Mouse (Mus musculus) midbrain, postnatal 0 days (tissue): ENCODE data around the gene Bzw1. TPM values are rescaled to one million over a fixed set of nuclear protein-coding genes. Genes with fewer than 3 reads are reported as not detected.
"Not testable (repeated sequence)": the region's sequence is repeated elsewhere in the genome, so short reads cannot be mapped to it uniquely, and the experiment has no call there.

ENCODE experiments used
- ATAC-seq: fragments of 200-750 bp; cut with Nextera tagmentation; 2 replicates; pipeline ENCODE4 v1.8.0; 2017; ENCODE audit warnings: moderate number of reproducible peaks, mild to moderate bottlenecking, moderate TSS enrichment, moderate library complexity; ENCODE audit not compliant: low FRiP score
- DNase-seq: peaks from one replicate; pipeline ENCODE4 v3.0.0-alpha.2; 2015; ENCODE audit warnings: low spot score
- H3K27ac ChIP-seq: fragments of 300-500 bp; sonication (generic); 2 replicates; pipeline ENCODE4 v1.5.1; 2014; ENCODE audit warnings: low read depth, mild to moderate bottlenecking, low read length, mixed read lengths
- H3K27me3 ChIP-seq: fragments of 300-500 bp; sonication (generic); 2 replicates; pipeline ENCODE4 v1.6.1; 2014; ENCODE audit warnings: low read length, control low read depth, mixed read lengths; ENCODE audit not compliant: insufficient read depth
- H3K36me3 ChIP-seq: fragments of 300-500 bp; sonication (generic); 2 replicates; pipeline ENCODE4 v1.6.1; 2014; ENCODE audit warnings: low read length, control low read depth, mixed read lengths; ENCODE audit not compliant: insufficient read depth
- H3K4me1 ChIP-seq: fragments of 300-500 bp; sonication (generic); 2 replicates; pipeline ENCODE4 v1.6.1; 2014; ENCODE audit warnings: mild to moderate bottlenecking, control low read depth, antibody characterized with exemption, low read length, mixed read lengths; ENCODE audit not compliant: insufficient read depth
- H3K4me2 ChIP-seq: fragments of 300-500 bp; sonication (generic); 2 replicates; pipeline ENCODE4 v1.6.1; 2014; ENCODE audit warnings: low read depth, mild to moderate bottlenecking, low read length, mixed read lengths; ENCODE audit not compliant: poor library complexity, severe bottlenecking
- H3K4me3 ChIP-seq: fragments of 300-500 bp; sonication (generic); 2 replicates; pipeline ENCODE4 v1.5.1; 2014; ENCODE audit warnings: low read depth, mild to moderate bottlenecking, low read length, moderate library complexity
- H3K9ac ChIP-seq: fragments of 300-500 bp; sonication (generic); replicated peaks from 2 replicates; pipeline ENCODE4 v1.6.1; 2014; ENCODE audit warnings: mild to moderate bottlenecking, low read length, moderate library complexity, mixed read lengths; ENCODE audit not compliant: poor library complexity, severe bottlenecking
- H3K9me3 ChIP-seq: fragments of 300-500 bp; sonication (generic); 2 replicates; pipeline ENCODE4 v1.6.1; 2016; ENCODE audit warnings: low read length, control low read depth
- CTCF ChIP-seq: IDR thresholded peaks from 2 replicates; pipeline ENCODE4 v1.5.1; 2016; ENCODE audit warnings: antibody characterized with exemption, mild to moderate bottlenecking
- WGBS: fragments of 180-500 bp; shearing (Covaris S2); extraction: QIAGEN DNeasy Blood & Tissue Kit; methylation state at CpG from one replicate; pipeline ENCODE4 v1.1.7; 2014; 5-methylcytosine and 5-hydroxymethylcytosine counted together
- polyA plus RNA-seq: library from polyadenylated mRNA; unstranded; fragments of >200 nt; fragmentation: Nextera tagmentation; extraction: Ambion mirVana; gene quantifications from 2 replicates; pipeline ENCODE4 v1.2.1, GENCODE M21; 2015
- total RNA-seq: library from RNA; depleted of rRNA; stranded (reverse); fragments of >200 nt; gene quantifications from 2 replicates; pipeline ENCODE4 v1.2.3, GENCODE M21; 2014

The Bzw1 gene
- total and polyA plus RNA-seq, 2 experiments from 2014 or later, result 251 to 364 TPM

DNA sequence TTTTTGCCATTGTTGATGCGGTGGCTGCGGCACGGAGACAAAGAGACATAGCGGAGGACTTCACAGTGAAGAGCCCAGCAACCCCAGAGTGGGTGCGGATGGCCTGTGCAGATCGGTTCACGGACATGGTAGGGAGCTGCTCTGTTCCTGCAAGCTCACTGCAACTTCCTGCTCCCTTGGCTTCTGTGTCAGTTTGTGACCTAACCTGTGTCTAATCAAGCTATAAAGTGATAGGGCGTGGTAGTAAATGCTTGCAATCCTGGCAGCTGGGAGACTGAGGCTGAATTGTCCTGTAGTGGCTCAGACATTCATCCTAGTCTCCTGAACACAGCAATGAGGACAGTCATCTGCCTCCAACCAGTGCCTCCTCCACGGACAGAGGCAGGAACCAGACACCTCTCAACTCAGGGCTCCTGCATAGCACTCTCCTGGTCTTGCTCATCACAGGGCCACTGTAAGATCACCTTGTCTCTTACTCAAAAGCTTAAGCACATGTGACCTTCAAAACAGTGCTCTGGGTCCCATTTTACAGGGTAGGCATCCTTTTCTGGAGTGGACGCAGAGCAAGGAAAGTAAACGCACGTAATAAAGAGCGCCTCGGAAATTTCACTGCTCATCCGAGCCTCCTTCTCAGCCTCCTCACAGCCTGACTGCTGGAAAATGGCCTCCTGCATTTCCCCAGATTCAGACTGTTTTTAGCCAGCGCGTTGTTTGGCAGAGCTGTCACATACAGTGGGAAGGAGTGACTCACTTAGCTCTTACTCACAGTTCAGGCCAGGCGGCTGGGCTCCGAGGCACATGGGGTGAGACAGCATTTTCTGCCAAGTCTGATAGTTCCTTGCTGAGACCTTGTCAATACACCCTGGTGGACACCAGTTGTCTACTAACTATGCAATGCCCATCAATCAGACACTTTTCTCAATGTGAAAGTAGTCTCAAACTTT, 33.5 kb upstream of the Bzw1 start:
- H3K9ac ChIP-seq, result no peak overlapping the region
- H3K9me3 ChIP-seq, result no peaks in the 10 kb centered on the region
- no peaks in the 10 kb centered on the region for H3K27me3 ChIP-seq
- H3K4me3 ChIP-seq, result no peak overlapping the region
- TF ChIP-seq CTCF, result no peak
- H3K4me1 ChIP-seq, result no peaks in the 10 kb centered on the region
- 87% methylated on average over 19 of the region's 19 CpGs for WGBS
- no peak overlapping the region for H3K4me2 ChIP-seq
- ATAC-seq, result no peak
- DNase-seq, result peak; percentile 14
- H3K36me3 ChIP-seq, result no peaks in the 10 kb centered on the region
- H3K27ac ChIP-seq, result no peak overlapping the region

DNA sequence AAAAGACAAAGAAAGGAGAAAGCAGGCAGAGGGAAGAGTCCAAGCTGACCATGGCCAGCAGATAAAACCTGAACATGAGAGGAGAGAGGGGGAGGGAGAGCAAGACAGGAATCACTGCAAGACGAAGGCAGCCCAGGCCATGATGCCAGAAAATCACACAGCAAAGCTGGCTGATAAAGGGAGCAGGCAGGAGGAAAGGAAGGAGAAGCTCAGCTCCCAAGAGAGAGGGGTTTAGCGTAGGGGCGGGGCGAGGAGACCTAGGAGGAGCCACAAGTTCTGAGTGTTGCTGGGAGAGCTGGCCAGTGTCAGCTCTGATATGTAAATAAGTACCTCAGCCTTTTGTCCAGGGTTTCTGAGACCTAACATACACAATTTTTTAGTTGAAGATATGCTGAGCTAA, 30.4 kb upstream of the Bzw1 start:
- Histone ChIP-seq H3K9ac (no peak overlapping the region), H3K4me1 (no peaks in the 10 kb centered on the region), H3K36me3 (no peaks in the 10 kb centered on the region), H3K27me3 (no peaks in the 10 kb centered on the region), H3K4me3 (no peak overlapping the region), H3K27ac (no peak overlapping the region), H3K9me3 (no peaks in the 10 kb centered on the region), H3K4me2 (no peak overlapping the region)
- 59% methylated on average over 4 of the region's 4 CpGs for WGBS
- DNase-seq, result no peak
- no peak for TF ChIP-seq CTCF
- ATAC-seq, result no peak

DNA sequence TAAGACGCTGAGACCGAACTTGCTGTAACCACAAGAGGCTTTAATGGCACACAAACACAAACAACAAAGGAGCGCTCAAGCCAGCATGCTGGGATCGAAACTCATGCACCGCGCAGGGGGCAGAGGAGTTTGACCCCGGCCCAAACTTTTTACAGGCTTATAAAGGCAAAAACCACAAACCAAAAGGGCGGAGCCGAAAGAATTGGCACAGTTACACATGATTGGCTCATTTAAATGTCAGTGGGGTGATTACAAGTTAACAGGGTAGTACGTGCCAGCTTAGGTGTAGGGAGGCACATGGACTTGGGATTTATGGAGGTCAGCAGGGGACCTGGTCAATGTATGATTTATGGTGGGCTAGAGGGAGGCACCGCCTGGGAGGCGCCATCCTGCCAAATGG, 28.1 kb upstream of the Bzw1 start:
- ATAC-seq (no peak), DNase-seq (no peak)
- no peaks in the 10 kb centered on the region for H3K9me3 ChIP-seq
- no peak for TF ChIP-seq CTCF
- 83% methylated on average over 12 of the region's 12 CpGs for WGBS
- H3K4me3 ChIP-seq, result no peak overlapping the region
- no peaks in the 10 kb centered on the region for H3K27me3 ChIP-seq
- H3K4me2 ChIP-seq, result no peak overlapping the region
- H3K4me1 ChIP-seq, result no peaks in the 10 kb centered on the region
- no peak overlapping the region for H3K9ac ChIP-seq
- H3K27ac ChIP-seq, result no peak overlapping the region
- no peaks in the 10 kb centered on the region for H3K36me3 ChIP-seq

DNA sequence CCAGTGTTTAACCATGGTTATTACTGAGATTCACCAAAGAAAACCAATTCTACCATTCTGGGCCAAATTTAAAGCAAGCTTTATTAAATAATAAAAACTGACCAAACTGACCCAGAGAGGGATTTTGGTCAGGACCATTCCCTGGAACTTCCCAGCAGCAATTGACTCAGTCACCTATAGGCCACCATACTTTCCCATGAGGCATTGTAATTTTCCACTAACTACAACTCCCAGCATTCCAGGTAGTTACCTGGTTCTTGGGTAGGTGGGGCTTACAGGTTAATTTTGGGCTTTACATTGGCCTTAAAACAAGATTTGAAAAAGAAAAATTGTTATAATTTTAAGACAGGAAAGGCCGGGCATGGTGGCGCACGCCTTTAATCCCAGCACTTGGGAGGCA, 26.9 kb upstream of the Bzw1 start:
- Histone ChIP-seq H3K4me2 (no peak overlapping the region), H3K4me1 (no peaks in the 10 kb centered on the region), H3K9me3 (no peaks in the 10 kb centered on the region), H3K36me3 (no peaks in the 10 kb centered on the region), H3K9ac (no peak overlapping the region), H3K4me3 (no peak overlapping the region), H3K27ac (no peak overlapping the region), H3K27me3 (no peaks in the 10 kb centered on the region)
- TF ChIP-seq CTCF, result no peak
- DNase-seq (no peak), ATAC-seq (no peak)
- 96% methylated on average over 3 of the region's 3 CpGs for WGBS

DNA sequence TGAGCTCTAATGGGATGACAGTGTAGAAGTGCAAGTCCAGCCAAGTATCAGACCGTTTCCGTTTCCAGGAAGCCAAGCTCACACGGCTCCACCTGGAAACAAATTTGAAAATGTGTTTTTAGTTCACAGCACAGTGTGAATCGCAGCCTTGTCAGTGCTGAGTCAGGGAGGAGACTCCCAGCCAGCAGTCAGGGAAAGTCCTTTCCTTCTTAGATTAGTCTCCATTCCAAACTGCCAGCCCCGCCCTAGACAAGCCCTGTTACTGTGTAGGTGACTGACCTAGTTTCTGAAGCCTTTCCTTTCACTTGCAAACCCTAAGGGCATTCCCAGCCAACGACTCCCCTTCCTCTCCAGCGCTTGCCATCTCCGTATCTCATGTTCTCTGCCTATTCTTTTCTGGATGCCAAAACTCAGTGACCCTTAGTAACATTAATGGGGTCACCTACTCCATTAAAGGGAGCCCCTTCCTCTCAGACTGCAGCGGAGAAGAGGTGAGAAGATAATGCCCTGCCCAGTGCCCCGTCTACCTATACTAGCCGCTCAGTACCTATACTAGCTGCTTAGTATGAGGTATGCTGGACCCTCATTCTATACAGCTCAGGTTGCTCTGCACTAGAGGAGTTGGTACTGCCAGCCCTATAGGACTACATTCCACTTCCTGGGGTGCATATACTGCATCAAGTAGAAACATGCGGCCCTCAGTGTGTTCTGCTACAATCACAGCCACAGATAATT, 25.8 kb upstream of the Bzw1 start:
- DNase-seq, result no peak
- H3K9me3 ChIP-seq, result no peaks in the 10 kb centered on the region

DNA sequence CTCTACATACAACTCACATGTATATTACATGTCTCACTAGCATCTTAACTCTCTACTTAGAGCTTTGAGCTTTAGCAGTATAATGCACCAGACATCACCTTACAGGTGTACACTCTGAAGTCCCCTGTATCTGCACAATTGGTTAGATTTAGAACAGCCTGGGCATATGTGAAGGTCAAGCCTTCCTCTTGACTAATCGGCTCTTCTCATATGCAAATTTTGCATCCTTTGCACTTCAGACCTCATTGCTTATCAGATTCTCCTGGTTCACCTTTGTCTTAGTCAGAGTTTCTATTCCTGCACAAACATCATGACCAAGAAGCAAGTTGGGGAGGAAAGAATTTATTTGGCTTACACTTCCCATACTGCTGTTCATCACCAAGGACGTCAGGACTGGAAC, 23.0 kb upstream of the Bzw1 start:
- no peak for TF ChIP-seq CTCF
- H3K27me3 ChIP-seq, result no peaks in the 10 kb centered on the region
- H3K27ac ChIP-seq, result no peak overlapping the region
- H3K36me3 ChIP-seq, result no peaks in the 10 kb centered on the region
- no peak overlapping the region for H3K4me3 ChIP-seq
- ATAC-seq (no peak), DNase-seq (no peak)
- H3K9ac ChIP-seq, result no peak overlapping the region
- WGBS, result 87% methylated on average over 2 of the region's 2 CpGs
- no peaks in the 10 kb centered on the region for H3K4me1 ChIP-seq
- H3K9me3 ChIP-seq, result no peaks in the 10 kb centered on the region
- no peak overlapping the region for H3K4me2 ChIP-seq

More for the DNA sequence above, 25.8 kb upstream of the Bzw1 start:
- no peak for ATAC-seq
- WGBS, result 88% methylated on average over 12 of the region's 12 CpGs
- Histone ChIP-seq H3K27me3 (no peaks in the 10 kb centered on the region), H3K4me2 (no peak overlapping the region), H3K9ac (no peak overlapping the region), H3K4me3 (no peak overlapping the region), H3K27ac (no peak overlapping the region), H3K4me1 (no peaks in the 10 kb centered on the region), H3K36me3 (no peaks in the 10 kb centered on the region)
- no peak for TF ChIP-seq CTCF

DNA sequence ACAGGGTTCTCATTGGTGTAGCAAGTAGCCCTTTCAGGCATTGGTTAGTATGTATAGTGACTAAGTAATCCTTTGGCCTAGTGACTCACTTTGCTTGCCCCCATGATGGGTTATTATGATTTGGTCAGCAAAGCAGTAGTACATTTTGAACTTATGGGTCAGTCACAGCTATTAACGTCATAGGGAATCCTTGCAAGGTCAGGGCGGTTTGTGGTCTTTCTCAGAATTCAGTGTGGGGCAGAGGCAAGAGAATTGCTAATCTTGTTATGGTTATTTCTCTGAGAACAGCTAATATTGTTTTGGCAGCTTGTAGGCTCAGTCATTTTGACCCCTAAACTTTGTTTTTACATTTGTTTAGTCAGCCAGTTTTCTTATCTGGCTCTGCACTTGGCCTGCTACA, 18.4 kb upstream of the Bzw1 start:
- H3K4me3 ChIP-seq, H3K27ac ChIP-seq, H3K4me1 ChIP-seq, H3K9ac ChIP-seq, H3K9me3 ChIP-seq, H3K4me2 ChIP-seq, H3K36me3 ChIP-seq, ATAC-seq, DNase-seq, H3K27me3 ChIP-seq: not testable (repeated sequence)
- 77% methylated on average over 2 of the region's 2 CpGs for whole genome bisulfite sequencing
